Mouse (Mus musculus) MEL (cell line): ENCODE measurements at regions not wholly inside any gene's neighbourhood (a gene's known extent, or its start where the extent isn't known, plus 50 kb on each side); places are given as distances from the start of the nearest gene placed in this dataset.

Experiments used
- DNase-seq: peaks from one replicate; pipeline ENCODE4 v3.0.0; 2011; ENCODE audit warnings: low read depth, low spot score
- H3K27ac ChIP-seq: 2 replicates; pipeline ENCODE4 v1.5.1; 2012; ENCODE audit warnings: low read depth, mild to moderate bottlenecking, control low read depth, low read length, moderate library complexity; ENCODE audit not compliant: control insufficient read depth
- H3K27me3 ChIP-seq, 2 experiments: fragments of 150-350 bp in 1 of 2; sonication (generic) in 1 of 2; 2 replicates each; pipeline ENCODE4 v1.6.1; 2012; ENCODE audit warnings: low read length in 2 of 2, mild to moderate bottlenecking in 2 of 2, improper control_type of control experiment in 1 of 2, moderate library complexity in 1 of 2; ENCODE audit not compliant: insufficient read depth in 2 of 2, control insufficient read depth in 1 of 2
- H3K36me3 ChIP-seq, 2 experiments: 2 replicates each; pipeline ENCODE4 v1.6.1; 2012 to 2014; ENCODE audit warnings: low read length in 2 of 2, improper control_type of control experiment in 1 of 2, inconsistent platforms in 1 of 2, mild to moderate bottlenecking in 1 of 2; ENCODE audit not compliant: insufficient read depth in 2 of 2, control insufficient read depth in 1 of 2
- H3K4me1 ChIP-seq, 2 experiments: fragments of 150-350 bp in 1 of 2; sonication (generic) in 1 of 2; 2 replicates each; pipeline ENCODE4 v1.6.1; 2012; ENCODE audit warnings: low read length in 2 of 2, improper control_type of control experiment in 1 of 2, mild to moderate bottlenecking in 1 of 2; ENCODE audit not compliant: insufficient read depth in 2 of 2, control insufficient read depth in 1 of 2
- H3K4me3 ChIP-seq, 2 experiments: fragments of 150-350 bp in 1 of 2; sonication (generic) in 1 of 2; 2 replicates each; pipeline ENCODE4 v1.5.1; 2012; ENCODE audit warnings: low read depth in 2 of 2, low read length in 2 of 2, mild to moderate bottlenecking in 2 of 2, moderate library complexity in 2 of 2, control low read depth in 1 of 2, improper control_type of control experiment in 1 of 2; ENCODE audit not compliant: control insufficient read depth in 1 of 2, insufficient read depth in 1 of 2
- H3K79me2 ChIP-seq: 2 replicates; pipeline ENCODE4 v1.6.1; 2012; ENCODE audit warnings: mild to moderate bottlenecking, low read length, moderate library complexity; ENCODE audit not compliant: control insufficient read depth, poor library complexity, insufficient read depth
- H3K9ac ChIP-seq: 2 replicates; pipeline ENCODE4 v1.6.1; 2012; ENCODE audit warnings: low read depth, mild to moderate bottlenecking, control low read depth, low read length, moderate library complexity; ENCODE audit not compliant: control insufficient read depth, poor library complexity, severe bottlenecking
- H3K9me3 ChIP-seq: fragments of 150-350 bp; sonication (generic); replicated peaks from 2 replicates; pipeline ENCODE4 v1.6.1; 2012; ENCODE audit warnings: mild to moderate bottlenecking, low read length, improper control_type of control experiment, moderate library complexity; ENCODE audit not compliant: insufficient read depth
- CHD2 ChIP-seq: IDR thresholded peaks from 2 replicates; pipeline ENCODE4 v1.6.1; 2011; ENCODE audit warnings: low read length, improper control_type of control experiment
- E2F4 ChIP-seq: IDR thresholded peaks from 2 replicates; pipeline ENCODE4 v1.6.1; 2011; ENCODE audit warnings: low read depth, low read length, improper control_type of control experiment, borderline replicate concordance
- EP300 ChIP-seq, 2 experiments: IDR thresholded peaks; 2 replicates each; pipeline ENCODE4 v1.6.1; 2011; ENCODE audit warnings: improper control_type of control experiment in 2 of 2, low read length in 2 of 2, low read depth in 1 of 2, mild to moderate bottlenecking in 1 of 2
- ETS1 ChIP-seq: IDR thresholded peaks from 2 replicates; pipeline ENCODE4 v1.6.1; 2012; ENCODE audit warnings: low read depth, mild to moderate bottlenecking, inconsistent platforms, low read length, improper control_type of control experiment, moderate library complexity
- GABPA ChIP-seq: IDR thresholded peaks from 2 replicates; pipeline ENCODE4 v1.6.1; 2012; ENCODE audit warnings: low read depth, mild to moderate bottlenecking, inconsistent platforms, low read length, improper control_type of control experiment, moderate library complexity
- JUND ChIP-seq: IDR thresholded peaks from 2 replicates; pipeline ENCODE4 v1.6.1; 2011; ENCODE audit warnings: low read depth, mild to moderate bottlenecking, improper control_type of control experiment, low read length
- MAX ChIP-seq: IDR thresholded peaks from 2 replicates; pipeline ENCODE4 v1.6.1; 2011; ENCODE audit warnings: low read length, improper control_type of control experiment
- MXI1 ChIP-seq: IDR thresholded peaks from 2 replicates; pipeline ENCODE4 v1.6.1; 2011; ENCODE audit warnings: mild to moderate bottlenecking, low read depth, low read length, improper control_type of control experiment
- MYB ChIP-seq: IDR thresholded peaks from 2 replicates; pipeline ENCODE4 v1.6.1; 2011; ENCODE audit warnings: mild to moderate bottlenecking, low read depth, low read length, improper control_type of control experiment
- POLR2A ChIP-seq, 2 experiments: IDR thresholded peaks; 2 replicates each; pipeline ENCODE4 v1.6.1; 2011 to 2012; ENCODE audit warnings: low read length in 2 of 2, mild to moderate bottlenecking in 2 of 2, control low read depth in 1 of 2, improper control_type of control experiment in 1 of 2, low read depth in 1 of 2, moderate library complexity in 1 of 2; ENCODE audit not compliant: control insufficient read depth in 1 of 2, insufficient read depth in 1 of 2, poor library complexity in 1 of 2
- RAD21 ChIP-seq: IDR thresholded peaks from 2 replicates; pipeline ENCODE4 v1.6.1; 2011; ENCODE audit warnings: mild to moderate bottlenecking, low read depth, low read length, improper control_type of control experiment
- RCOR1 ChIP-seq: IDR thresholded peaks from 2 replicates; pipeline ENCODE4 v1.6.1; 2012; ENCODE audit warnings: low read depth, mild to moderate bottlenecking, inconsistent platforms, low read length, improper control_type of control experiment
- SIN3A ChIP-seq: IDR thresholded peaks from 2 replicates; pipeline ENCODE4 v1.6.1; 2012; ENCODE audit warnings: low read length, improper control_type of control experiment, inconsistent platforms
- SMC3 ChIP-seq: IDR thresholded peaks from 2 replicates; pipeline ENCODE4 v1.6.1; 2011; ENCODE audit warnings: low read depth, low read length, improper control_type of control experiment
- TBP ChIP-seq: IDR thresholded peaks from 2 replicates; pipeline ENCODE4 v1.8.0; 2011; ENCODE audit warnings: low read depth, low read length, improper control_type of control experiment
- TCF12 ChIP-seq: IDR thresholded peaks from 2 replicates; pipeline ENCODE4 v1.6.1; 2014; ENCODE audit warnings: low read depth, mild to moderate bottlenecking, inconsistent platforms, low read length, improper control_type of control experiment, moderate library complexity
- ZKSCAN1 ChIP-seq: IDR thresholded peaks from 2 replicates; pipeline ENCODE4 v1.6.1; 2012; ENCODE audit warnings: low read depth, mild to moderate bottlenecking, inconsistent platforms, low read length, improper control_type of control experiment, moderate library complexity
- ZNF384 ChIP-seq: IDR thresholded peaks from 2 replicates; pipeline ENCODE4 v1.6.1; 2012; ENCODE audit warnings: low read depth, mild to moderate bottlenecking, inconsistent platforms, low read length, improper control_type of control experiment

DNA sequence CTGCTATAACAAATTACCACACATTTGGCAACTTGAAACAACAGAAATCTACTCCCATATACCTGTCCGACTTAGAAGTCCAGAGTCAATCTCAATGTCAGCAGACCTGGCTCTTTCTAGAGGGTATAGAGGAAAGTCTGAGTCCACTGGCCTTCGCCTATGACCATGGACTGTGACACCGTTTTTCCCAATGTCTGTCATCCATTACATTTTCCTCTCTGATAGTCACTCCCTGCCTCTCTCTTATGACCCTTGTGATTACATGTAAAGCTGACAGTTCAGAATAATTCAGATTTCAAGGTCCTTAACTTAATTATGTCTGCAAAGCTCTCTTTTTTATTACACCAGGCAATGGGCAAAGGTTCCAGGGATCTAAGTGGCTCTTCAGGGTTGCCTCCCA lies 97.6 kb upstream of the Lmo4 start:
- no peak overlapping the region for H3K9ac ChIP-seq
- H3K4me1 ChIP-seq, result no peaks in the 10 kb centered on the region
- H3K36me3 ChIP-seq, result no peaks in the 10 kb centered on the region
- no peak overlapping the region for H3K4me3 ChIP-seq
- no peaks in the 10 kb centered on the region for H3K79me2 ChIP-seq
- H3K27ac ChIP-seq, result no peak overlapping the region
- TF ChIP-seq E2F4 (no peak), MAX (no peak), POLR2A (IDR thresholded peaks at IDR 0.05; ENCODE audit: control insufficient read depth in 1 of 2, insufficient read depth in 1 of 2, low read depth in 1 of 2, low read length in 2 of 2, poor library complexity in 1 of 2) (no peak), ZNF384 (no peak), TCF12 (no peak), MYB (no peak), RAD21 (no peak), GABPA (no peak), MXI1 (no peak), TBP (no peak), EP300 (IDR thresholded peaks at IDR 0.05; ENCODE audit: low read depth in 1 of 2, low read length in 2 of 2) (no peak), ZKSCAN1 (no peak)
- DNase-seq, result no peak
- H3K9me3 ChIP-seq, result no peaks in the 10 kb centered on the region
- no peaks in the 10 kb centered on the region for H3K27me3 ChIP-seq

DNA sequence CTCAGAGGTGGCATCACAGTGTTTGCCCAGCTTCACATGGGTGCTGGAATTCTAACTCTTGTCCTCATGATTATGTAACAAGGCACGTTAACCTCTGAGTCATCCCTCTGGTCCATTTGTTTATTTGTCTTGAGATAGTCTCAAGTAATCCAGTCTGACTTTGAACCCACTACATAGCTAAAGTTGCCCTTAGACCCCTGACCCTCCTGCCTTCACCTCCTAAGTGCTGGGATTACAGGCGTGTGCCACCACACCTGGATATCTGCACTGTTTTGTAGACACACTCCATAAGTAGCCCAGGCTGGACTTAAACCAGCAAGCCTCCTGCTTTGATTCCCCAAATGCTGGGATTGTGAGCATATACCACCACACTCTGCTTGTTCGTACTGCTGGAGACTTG lies 96.0 kb upstream of the Lmo4 start:
- Histone ChIP-seq H3K9ac (no peak overlapping the region), H3K4me1 (no peaks in the 10 kb centered on the region), H3K9me3 (no peaks in the 10 kb centered on the region), H3K79me2 (no peaks in the 10 kb centered on the region)
- no peak for DNase-seq
- TF ChIP-seq SIN3A (no peak), RAD21 (no peak)
- TF ChIP-seq, all 39 proteins: peak for 0
- no peak overlapping the region for H3K4me3 ChIP-seq
- no peaks in the 10 kb centered on the region for H3K36me3 ChIP-seq
- H3K27ac ChIP-seq, result no peak overlapping the region
- no peaks in the 10 kb centered on the region for H3K27me3 ChIP-seq

DNA sequence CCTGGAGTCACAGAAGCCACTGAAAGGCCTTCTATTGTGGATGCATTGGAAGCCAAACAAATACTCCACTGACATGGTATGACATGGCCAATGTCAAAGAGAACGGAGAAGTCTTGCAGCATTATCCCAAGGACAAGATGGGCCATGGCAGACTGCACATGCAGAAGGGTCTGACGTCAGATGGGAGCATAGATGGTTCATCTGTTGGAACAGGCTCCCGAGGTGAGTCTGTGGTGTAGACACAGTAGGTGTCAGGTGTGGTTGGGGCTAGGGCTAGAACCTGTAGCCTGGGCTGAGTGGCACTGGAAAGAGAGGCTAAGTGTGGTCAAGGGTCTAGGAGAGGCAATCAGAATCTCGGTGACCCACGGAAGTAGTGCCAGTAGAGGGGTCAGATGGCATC lies 94.2 kb upstream of the Lmo4 start:
- H3K9me3 ChIP-seq, result no peaks in the 10 kb centered on the region
- no peak overlapping the region for H3K4me3 ChIP-seq
- DNase-seq, result no peak
- TF ChIP-seq RCOR1, result no peak
- no peak for TF ChIP-seq CHD2
- TF ChIP-seq MYB, result no peak
- no peak for TF ChIP-seq ETS1
- no peak for TF ChIP-seq JUND
- TF ChIP-seq SMC3, result no peak
- no peaks in the 10 kb centered on the region for H3K4me1 ChIP-seq
- no peak overlapping the region for H3K9ac ChIP-seq
- H3K36me3 ChIP-seq, result no peaks in the 10 kb centered on the region
- H3K27ac ChIP-seq, result no peak overlapping the region
- H3K27me3 ChIP-seq, result no peaks in the 10 kb centered on the region
- no peaks in the 10 kb centered on the region for H3K79me2 ChIP-seq
